Mouse (Mus musculus) thymus, postnatal 10 days (tissue): ENCODE results near the gene Efcab6.

Source experiments
- DNase-seq, 2 experiments: peaks; one replicate each; pipeline ENCODE4 v3.0.0; 2021; ENCODE audit warnings: low spot score in 2 of 2

The Efcab6 gene

DNA sequence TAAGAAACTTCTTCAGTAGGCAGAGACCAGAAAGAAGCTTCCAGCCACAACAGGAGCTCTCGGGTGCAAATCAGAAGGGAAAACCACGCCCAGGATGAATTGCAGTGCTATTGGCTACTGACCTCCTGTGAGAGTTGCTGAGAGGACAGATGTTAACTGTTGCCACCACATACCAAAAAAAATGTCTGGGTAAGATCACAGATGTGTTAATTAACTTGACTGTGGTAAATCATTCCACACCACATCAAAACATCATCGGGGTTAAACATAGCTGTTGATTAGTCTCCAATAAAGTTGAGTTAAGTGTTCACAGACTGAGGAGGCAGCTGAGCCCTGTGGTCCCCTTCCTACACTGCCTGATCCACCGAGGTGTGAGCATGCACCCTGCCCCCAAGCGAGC, 88.1 kb downstream of the Efcab6 start:
- no peak for DNase-seq

DNA sequence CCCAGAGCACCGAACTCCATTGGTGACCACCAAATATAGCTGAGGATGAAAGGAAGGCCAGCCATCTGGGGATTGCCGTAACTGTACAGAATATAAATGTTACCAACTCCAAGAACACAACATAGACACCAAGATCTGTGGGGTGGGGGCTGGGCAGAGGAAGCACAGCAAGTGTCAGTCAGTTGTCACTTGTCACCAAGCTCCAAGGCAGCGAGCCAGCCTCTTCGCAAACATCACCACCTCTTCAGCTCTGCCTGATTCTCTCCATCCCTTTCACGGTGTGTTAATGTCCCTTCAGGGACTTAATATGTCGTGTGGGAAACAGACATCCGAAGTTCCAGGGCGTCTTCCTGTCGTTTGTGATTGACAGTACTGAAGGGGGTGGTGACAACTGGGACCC, 93.0 kb downstream of the Efcab6 start:
- DNase-seq: no peak

GRCm38 (mm10) chr15:83967802-83968201, 97.4 kb downstream of the Efcab6 start:
- no peak for DNase-seq

- DNase-seq: no peak
Observed at GRCm38 (mm10) chr15:83965126-83965525, 100.1 kb downstream of the Efcab6 start.

GRCm38 (mm10) chr15:83958376-83958775, 106.8 kb downstream of the Efcab6 start:
- no peak for DNase-seq

GRCm38 (mm10) chr15:83956996-83957395, 108.2 kb downstream of the Efcab6 start:
- no peak for DNase-seq

DNA sequence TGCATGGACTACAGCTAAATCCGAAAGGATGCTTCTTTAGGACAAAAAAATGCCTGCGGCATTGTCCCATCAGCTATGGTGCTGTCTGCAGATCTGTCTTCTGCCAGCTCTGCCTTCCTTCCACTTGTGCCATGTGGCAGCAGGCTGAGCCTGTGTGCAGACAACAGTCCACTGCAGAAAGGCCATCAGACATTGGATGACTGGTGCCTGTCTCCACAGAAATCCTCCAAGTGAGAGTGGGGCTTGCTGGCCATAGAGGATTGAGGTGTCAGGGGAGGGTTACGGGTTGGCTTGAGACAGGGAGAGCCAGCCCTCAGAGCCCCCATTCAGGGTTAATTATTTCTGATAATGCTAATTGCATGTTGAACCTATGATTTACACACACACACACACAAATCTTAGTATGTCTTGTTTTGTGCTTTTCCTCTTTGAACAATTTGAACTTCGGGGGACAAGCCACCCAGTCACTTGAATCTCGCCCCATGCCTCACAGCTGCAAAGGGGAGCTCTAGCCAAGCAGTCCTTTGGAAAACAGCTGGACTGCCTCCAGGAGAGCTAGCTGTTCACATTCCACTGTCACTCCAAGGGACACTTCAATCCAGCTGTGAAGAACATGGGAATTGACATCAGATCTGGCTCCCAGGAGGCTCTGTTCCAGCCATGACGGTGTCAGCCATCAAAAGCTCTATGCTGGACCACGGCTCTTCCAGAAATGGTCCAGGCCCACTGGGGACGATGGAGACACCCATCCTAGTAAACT, 109.1 kb downstream of the Efcab6 start:
- DNase-seq: no peak

DNA sequence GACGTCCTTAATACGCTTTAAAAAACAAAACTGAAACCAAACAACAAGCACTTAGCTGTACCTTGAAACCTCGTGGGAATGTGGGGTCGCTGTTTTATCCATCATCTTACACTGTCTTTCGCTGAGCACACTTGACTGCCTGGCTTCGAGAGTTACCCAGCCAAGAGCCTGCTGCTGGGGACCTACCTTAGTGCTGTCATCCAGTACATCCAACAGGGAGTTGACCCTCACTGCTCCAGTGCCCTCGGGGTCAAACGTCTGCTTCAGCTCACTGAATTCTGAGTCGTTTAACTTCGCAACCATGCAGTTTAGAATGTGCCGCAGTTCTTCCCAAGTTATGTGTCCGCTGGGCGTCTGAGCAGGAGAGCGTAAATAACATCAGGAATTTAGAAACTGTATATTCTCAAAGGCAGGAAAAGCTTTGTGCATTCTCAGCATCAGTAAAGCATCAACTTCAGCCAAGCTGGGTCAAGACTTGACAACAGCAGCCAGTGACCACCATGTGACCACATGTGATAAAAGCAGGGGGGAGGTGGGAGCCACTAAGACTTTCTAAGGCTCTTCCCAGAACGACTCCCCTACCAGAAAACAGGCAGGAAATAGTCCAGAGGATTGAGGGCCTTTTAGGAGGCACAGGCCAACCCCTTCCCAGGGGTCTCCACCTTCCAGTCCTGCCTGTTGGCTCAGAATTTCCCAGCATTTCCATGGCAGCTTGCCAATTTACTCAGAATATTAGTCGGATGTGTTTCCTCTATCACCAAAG, 115.3 kb downstream of the Efcab6 start:
- DNase-seq: no peak

DNA sequence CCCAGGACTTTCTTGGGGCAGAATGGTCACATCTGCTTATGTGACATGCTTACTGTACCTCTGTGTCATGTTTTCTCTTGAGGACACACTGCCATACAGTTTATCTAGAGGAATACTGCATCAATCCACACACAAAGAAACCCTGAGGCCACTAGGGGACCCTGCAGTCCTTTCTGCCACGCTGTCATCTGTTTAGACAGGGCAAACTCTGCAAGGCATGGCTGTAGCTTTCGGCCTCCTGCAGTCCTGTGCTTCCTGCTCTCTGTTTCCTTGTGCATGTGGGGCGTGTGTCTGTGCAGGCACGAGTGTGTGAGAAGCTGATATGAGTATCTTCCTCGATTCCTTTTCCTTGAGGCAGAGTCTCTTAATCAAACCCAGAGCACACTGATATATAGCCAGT, 125.5 kb downstream of the Efcab6 start:
- DNase-seq: no peak

GRCm38 (mm10) chr15:83938466-83938865, 126.7 kb downstream of the Efcab6 start:
- DNase-seq: no peak

DNA sequence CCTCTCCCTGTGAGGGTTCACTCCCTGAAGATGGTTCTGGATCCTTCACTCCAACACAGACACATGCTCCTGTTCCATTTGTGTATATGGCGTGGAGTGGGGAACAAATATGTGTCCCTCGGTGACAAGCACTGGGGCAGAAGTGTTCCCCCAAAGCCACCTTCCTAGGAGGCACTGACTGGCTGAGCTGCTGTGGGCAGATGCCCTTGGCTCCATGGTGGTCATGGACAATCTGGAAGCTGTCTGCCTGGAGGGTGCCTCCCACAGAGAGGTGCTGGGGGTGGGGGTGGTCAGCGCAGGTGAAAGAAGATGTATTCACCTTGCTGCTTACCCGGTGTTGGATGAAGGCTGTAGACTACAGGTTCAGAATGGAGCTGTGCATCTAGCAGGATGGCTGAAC, 128.7 kb downstream of the Efcab6 start:
- no peak for DNase-seq

DNA sequence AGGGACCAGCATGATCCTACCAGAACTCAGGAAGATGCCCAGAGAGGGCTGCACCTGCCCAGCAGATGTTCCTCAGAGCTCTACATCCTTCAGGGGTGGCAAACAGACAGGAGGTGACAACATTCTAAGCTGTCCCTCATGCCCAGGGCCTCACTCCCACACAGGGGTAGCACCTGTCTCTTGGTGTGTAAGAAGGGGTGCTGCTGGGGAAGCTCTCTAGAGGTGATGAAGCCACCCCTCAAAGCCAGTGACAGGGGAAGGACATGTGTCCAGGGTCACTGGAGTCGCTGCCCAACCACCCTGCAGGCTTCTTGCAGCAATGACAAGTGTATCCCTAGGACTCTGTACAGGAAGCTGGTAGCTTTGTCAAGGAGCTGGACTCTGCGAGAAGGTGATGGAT, 130.4 kb downstream of the Efcab6 start:
- no peak for DNase-seq

GRCm38 (mm10) chr15:83925338-83925737, 139.8 kb downstream of the Efcab6 start:
- no peak for DNase-seq

- DNase-seq: no peak
Observed at GRCm38 (mm10) chr15:83924656-83925055, 140.5 kb downstream of the Efcab6 start.

GRCm38 (mm10) chr15:83915376-83915775, 149.8 kb downstream of the Efcab6 start:
- no peak for DNase-seq

GRCm38 (mm10) chr15:83913028-83913714, 152.0 kb downstream of the Efcab6 start:
- no peak for DNase-seq

- DNase-seq: no peak
Observed at GRCm38 (mm10) chr15:83906472-83906871, 158.7 kb downstream of the Efcab6 start.

- no peak for DNase-seq
Observed at GRCm38 (mm10) chr15:83897286-83897685, 167.9 kb downstream of the Efcab6 start.

DNA sequence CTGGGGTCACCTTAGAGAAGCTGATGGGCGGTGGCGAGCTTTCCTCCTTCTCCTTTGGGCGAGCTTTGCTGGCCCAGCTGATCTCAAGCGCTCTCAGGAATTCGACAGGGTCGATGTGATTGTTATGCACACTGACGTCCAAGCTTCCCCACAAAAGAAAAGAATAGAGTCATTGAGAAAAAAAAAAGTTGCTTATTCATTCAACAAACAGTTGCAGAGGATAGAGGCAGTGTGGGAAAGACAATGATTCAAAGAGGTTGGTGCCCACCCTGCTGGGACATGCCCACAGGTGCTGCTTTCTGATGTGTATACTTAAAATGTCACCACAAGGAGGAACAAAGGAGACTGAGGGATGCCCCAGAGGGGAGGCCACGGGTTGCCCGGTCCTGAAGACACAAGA, 169.2 kb downstream of the Efcab6 start:
- no peak for DNase-seq

DNA sequence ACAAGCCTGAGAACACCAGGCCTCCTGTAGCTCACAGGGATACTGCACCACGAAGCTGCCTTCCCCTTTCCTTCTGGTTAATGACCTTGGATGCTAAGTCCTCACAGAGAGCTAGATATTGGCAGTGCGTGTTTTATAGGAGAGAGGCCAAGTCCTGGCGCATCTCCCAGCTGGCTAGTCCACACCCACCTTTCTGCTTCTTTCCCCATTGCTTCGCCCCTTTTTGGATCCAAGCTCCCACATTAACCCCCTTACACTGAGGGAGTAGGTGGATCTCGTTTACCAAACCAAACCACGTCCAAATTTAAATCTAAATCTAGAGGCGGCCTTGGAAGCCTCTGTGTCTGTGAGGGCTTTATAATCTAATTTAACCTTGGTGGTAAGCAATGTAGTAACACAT, 170.9 kb downstream of the Efcab6 start:
- no peak for DNase-seq

DNA sequence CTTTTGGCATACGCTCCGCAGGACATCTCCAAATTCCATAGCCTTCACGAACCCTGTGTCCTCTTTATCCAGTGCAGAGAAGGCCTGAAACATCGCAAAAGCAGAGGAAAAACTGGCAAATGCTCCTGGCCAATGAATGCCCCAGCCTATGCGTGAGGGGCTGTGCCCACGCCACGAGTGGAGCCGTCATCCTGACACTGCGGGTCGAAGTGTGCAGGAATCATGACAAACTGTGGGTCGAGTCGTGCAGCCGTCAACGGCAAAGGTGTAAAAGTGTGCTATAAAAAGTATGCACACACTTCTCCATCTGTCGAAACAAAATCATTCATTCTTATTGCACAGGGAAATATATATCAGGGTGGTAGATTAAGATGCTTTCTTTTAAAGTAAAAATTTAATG, 172.3 kb downstream of the Efcab6 start:
- DNase-seq: no peak

DNA sequence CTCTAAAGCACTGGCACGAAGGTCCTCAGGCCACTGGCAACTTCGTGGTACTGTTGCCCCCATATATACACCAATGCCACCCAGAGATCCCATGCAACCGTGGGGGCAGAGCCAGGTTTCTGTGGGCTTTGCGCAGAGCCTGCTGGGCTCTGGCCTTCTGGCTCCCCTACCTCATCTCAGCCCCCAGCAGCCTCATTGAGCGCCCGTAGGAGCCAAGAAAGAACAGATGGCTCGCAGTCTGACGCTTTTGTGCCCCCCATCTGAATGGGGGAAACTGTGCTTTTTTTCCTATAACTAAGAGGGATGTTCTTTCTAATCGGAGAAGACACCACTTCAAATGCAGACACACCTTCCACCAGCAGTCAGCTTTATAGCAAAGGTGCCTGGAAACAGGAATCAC, 180.9 kb downstream of the Efcab6 start:
- no peak for DNase-seq

DNA sequence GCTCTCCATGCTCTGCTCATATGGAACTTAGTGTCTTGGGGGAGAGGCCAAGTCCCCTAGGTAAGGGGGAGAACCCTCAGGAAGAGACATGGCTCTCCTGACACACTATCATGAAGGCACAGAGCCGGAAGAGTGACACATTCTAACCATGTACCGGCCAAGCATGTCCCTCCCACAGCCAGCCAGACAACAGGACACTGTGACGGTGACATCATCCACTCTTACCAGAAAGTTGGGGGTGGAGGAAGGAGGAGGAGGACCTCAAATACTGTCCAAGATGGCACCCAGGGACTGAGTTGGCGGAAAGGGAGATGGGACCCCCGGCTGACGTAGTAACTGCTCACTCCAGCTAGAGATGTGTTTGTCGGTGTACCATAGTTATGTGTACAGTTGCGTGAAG, 181.4 kb downstream of the Efcab6 start:
- DNase-seq: no peak
